Mouse (Mus musculus): ENCODE data around the gene Ccdc12. TPM values are rescaled to one million over a fixed set of nuclear protein-coding genes. Genes with fewer than 3 reads are reported as not detected.

Gene Ccdc12
- polyA plus RNA-seq, 1 experiment from 2014 or later, result 106 TPM

DNA sequence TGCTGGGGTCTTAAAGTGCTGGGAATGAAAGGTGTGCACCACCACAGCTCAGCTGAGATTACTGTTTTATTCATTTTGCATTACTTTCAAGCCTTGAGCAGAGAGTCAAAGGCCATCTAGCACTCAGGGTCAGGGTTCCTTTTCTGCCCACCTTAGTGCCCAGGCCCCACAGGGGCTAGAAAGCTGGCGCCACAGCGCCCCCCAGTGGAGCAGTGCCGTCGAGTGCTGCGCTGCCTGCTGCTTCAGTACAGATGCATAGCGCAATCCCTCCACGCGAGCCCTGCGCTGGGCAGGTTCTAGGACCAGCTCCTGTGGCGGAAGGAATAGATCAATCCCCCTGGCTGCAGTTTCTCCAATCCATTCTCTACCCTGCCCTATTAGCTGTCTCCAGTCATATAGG, 25.1 kb upstream of the Ccdc12 start:
- Histone ChIP-seq H3K27me3 (peaks cover 62% of the 10 kb centered on the region), H3K4me2 (replicated peaks) (peak overlapping the region; percentile 63)
- ATAC-seq (ENCODE audit: low FRiP score, low read depth), result no peak

DNA sequence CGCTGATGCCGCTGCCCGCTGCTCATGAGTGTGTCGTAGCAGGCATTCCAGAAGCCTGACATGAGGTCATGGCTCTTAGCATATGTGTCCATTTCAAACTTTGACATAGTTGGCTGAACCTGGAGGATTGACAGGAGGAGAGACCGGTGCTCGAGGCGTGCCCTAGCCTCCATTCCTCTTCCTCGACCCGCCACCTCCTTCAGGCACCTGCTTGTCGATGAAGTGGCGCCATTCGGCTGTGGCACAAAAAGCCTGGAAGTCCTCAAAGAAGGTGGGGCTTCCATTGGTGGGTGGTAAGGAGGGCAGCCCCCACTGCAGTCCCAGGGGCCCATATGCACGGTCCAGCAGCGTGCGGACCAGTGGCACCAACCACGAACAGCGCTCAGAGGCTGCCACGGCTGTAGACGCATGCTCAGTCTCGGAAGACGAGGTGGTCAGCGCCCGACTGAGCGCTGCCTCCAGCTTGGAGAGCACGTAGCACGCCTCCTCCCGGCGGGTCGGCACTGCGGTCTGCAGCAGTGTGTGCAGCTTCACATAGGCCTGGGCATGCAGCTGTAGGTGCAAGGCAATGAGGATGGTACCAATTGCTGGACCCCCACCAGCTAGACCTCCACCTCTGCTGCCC, 24.5 kb upstream of the Ccdc12 start:
- ATAC-seq (ENCODE audit: low FRiP score, low read depth), result no peak; the same call in 1 of the 2 replicates
- Histone ChIP-seq H3K36me3 (no peaks in the 10 kb centered on the region), H3K9me3 (no peaks in the 10 kb centered on the region), H3K4me2 (replicated peaks) (peak overlapping the region; percentile 63), H3K4me1 (0 out of 2 replicates have a peak, but pooled peaks cover 11% of the 10 kb centered on the region), H3K9ac (no peak overlapping the region), H3K27ac (no peak overlapping the region), H3K4me3 (peak overlapping the region; percentile 35), H3K27me3 (peaks cover 65% of the 10 kb centered on the region)
- WGBS, result 8% methylated on average over 30 of the region's 30 CpGs

More for the DNA sequence above, 25.1 kb upstream of the Ccdc12 start:
- Histone ChIP-seq H3K9me3 (no peaks in the 10 kb centered on the region), H3K9ac (peak overlapping the region; percentile 39; the same call in 1 of the 2 replicates), H3K4me3 (peak overlapping the region; percentile 35), H3K27ac (no peak overlapping the region), H3K4me1 (0 out of 2 replicates have a peak, but pooled peaks cover 11% of the 10 kb centered on the region), H3K36me3 (no peaks in the 10 kb centered on the region)
- 14% methylated on average over 10 of the region's 10 CpGs for WGBS

DNA sequence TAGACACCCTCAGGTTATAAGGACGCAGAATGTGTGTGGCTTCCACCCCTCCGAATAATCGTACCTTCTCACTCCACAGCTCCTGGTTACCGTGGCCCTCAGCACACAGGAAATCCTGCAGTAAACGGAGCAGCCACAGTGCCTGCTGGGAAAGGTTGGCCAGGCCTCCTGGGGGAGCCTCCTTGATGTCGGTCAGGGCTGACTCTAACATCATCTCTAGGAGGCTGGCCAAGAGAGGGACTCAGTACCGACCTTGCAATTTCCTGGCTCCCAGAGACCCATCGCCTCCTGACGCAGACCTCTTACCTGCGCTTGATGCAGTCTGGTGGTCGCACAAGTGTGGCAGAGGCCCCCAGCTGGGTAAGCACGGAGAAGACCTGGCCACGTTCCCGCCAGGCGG, 23.6 kb upstream of the Ccdc12 start:
- Histone ChIP-seq H3K9ac (no peak overlapping the region), H3K27ac (no peak overlapping the region), H3K36me3 (no peaks in the 10 kb centered on the region), H3K9me3 (no peaks in the 10 kb centered on the region), H3K27me3 (peaks cover 65% of the 10 kb centered on the region), H3K4me2 (replicated peaks) (no peak overlapping the region), H3K4me3 (no peak overlapping the region), H3K4me1 (0 out of 2 replicates have a peak, but pooled peaks cover 11% of the 10 kb centered on the region)
- ATAC-seq (ENCODE audit: low FRiP score, low read depth), result no peak
- WGBS, result 77% methylated on average over 15 of the region's 15 CpGs

DNA sequence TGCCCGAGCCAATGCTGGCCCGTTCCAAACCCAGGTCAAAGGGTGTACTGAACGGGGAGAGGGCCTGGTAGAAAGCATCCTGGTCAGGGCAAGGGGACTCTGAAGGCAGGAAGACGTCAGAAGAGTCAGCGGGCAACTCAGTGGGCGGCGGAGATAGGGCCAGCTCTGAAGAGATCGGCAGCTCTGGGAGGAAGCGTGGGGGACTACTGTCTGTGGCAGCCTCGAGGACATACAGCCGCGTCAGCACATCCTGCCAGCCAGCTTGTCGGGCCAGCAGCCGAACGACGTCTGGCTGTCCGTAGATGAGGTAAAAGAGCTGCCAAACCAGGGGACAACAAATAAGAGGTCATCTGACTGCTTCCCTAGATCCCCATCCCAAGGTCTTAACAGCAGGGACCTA, 22.4 kb upstream of the Ccdc12 start:
- Histone ChIP-seq H3K4me1 (0 out of 2 replicates have a peak, but pooled peaks cover 11% of the 10 kb centered on the region), H3K27me3 (peaks cover 65% of the 10 kb centered on the region), H3K27ac (no peak overlapping the region), H3K9me3 (no peaks in the 10 kb centered on the region), H3K4me3 (no peak overlapping the region), H3K4me2 (replicated peaks) (no peak overlapping the region), H3K36me3 (no peaks in the 10 kb centered on the region), H3K9ac (no peak overlapping the region)
- ATAC-seq (ENCODE audit: low FRiP score, low read depth), result no peak
- WGBS, result 76% methylated on average over 17 of the region's 17 CpGs

DNA sequence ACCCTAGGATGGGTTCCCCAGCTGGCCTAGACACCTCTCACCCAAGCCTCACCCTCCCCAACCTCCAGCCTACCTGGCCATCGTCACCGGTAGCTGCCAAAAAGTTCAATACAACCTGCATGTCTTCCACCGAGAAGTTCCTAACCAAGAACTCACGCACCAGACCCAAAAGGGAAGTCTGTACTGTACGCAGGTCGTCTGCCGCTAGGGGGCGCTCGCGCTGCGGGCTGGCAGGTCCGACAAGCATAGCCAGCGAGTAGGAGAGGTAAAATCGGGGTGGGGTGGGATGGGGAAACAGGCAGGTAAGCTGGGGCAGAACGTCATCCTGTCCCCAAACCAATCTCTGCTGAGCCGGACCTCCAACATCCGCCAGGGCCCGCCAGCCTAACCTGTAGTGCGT, 21.1 kb upstream of the Ccdc12 start:
- Histone ChIP-seq H3K4me2 (replicated peaks) (peak overlapping the region; percentile 23; the same call in 1 of the 2 replicates), H3K27ac (no peak overlapping the region), H3K36me3 (no peaks in the 10 kb centered on the region), H3K4me3 (no peak overlapping the region), H3K4me1 (0 out of 2 replicates have a peak, but pooled peaks cover 11% of the 10 kb centered on the region), H3K9me3 (no peaks in the 10 kb centered on the region), H3K9ac (no peak overlapping the region), H3K27me3 (peaks cover 60% of the 10 kb centered on the region)
- ATAC-seq (ENCODE audit: low FRiP score, low read depth), result no peak
- WGBS, result 9% methylated on average over 19 of the region's 19 CpGs

DNA sequence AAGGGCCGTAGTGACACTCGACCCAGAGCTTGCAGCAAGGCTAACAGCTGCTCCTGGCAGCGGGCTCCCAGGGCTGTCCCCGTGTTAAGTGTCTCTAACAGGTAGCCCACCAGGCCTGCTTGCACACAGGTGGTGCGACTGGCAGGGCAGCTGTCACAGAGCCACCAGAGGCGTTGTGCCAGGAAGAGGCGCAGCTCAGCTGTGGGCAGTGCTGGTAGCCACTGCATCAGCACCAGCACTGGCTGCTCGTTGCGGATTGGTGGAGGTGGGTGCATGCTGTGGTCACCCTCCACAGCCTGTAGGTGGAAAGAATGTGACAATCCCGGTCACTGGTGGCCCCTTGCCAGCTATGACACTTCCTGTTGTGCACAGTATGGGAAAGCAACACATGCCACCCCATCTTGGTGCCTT, 17.7 kb upstream of the Ccdc12 start:
- H3K9me3 ChIP-seq, result no peaks in the 10 kb centered on the region
- ATAC-seq (ENCODE audit: low FRiP score, low read depth), result no peak
- H3K4me3 ChIP-seq, result no peak overlapping the region
- H3K27ac ChIP-seq, result no peak overlapping the region
- WGBS, result 76% methylated on average over 10 of the region's 10 CpGs
- no peaks in the 10 kb centered on the region for H3K36me3 ChIP-seq
- peaks cover 26% of the 10 kb centered on the region for H3K27me3 ChIP-seq
- H3K9ac ChIP-seq, result no peak overlapping the region
- no peak overlapping the region for H3K4me2 ChIP-seq (replicated peaks)
- H3K4me1 ChIP-seq, result 0 out of 2 replicates have a peak, but pooled peaks cover 3% of the 10 kb centered on the region

DNA sequence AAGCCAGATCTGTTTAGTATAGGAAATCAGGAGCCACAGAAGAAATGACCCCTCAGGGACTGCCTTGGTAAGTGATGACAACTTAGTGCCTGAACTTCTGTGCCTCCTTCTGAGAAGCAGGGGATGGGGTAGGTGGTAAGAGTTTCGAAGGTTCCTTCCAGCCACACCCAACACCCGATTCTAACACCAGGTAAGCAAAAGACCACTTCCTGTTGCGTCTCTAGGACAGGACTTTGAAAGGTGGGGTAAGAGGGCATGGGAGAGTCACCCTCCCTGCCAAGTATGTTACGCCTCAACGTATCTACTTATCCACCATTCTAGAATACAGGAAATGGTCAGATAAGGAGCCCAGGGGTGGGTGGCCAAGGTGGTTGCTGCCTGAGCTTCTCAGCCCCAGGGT, 15.3 kb upstream of the Ccdc12 start:
- ATAC-seq (ENCODE audit: low FRiP score, low read depth), result no peak
- Histone ChIP-seq H3K4me3 (no peak overlapping the region), H3K27ac (no peak overlapping the region), H3K36me3 (no peaks in the 10 kb centered on the region), H3K9ac (no peak overlapping the region), H3K27me3 (peaks cover 5% of the 10 kb centered on the region; the same call in 1 of the 2 replicates), H3K4me1 (no peaks in the 10 kb centered on the region), H3K9me3 (no peaks in the 10 kb centered on the region), H3K4me2 (replicated peaks) (no peak overlapping the region)
- WGBS, result 81% methylated on average over 5 of the region's 5 CpGs

DNA sequence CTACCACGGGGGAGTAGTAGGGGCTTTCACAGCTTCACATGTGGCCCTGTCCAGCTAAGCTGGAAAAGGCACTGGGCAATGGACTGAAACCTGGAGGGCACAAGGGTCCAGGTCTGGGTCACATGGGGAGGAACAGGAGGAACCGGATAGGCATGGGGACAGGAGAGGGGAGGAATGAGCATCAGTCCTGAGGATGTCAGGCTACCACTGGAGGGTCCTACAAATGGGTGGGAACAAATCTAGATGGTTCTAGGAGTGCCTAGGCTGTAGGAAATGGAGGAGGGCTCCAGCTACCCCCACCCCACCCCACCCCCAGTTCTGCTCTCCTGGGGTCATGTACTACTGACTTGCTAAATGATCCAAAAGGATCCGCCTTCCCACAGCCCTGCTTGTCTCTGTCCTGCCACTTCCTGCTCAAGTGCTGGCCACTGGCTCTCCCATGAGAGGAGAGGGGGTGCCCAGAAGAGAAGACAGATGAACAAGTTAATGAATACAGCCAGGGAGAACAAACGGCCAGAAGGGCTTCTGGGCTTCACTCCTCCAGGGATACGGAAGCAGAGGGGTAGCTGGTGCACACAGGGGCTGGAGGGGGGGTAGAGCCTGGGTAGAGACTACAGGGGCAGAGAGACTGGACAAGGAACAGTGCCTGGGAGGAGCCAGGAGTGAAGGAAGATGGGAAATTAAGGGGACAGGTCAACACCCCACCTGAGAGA, 13.3 kb upstream of the Ccdc12 start:
- Histone ChIP-seq H3K4me1 (no peaks in the 10 kb centered on the region), H3K27me3 (no peaks in the 10 kb centered on the region), H3K4me3 (no peak overlapping the region), H3K36me3 (no peaks in the 10 kb centered on the region), H3K4me2 (replicated peaks) (no peak overlapping the region), H3K27ac (no peak overlapping the region), H3K9ac (no peak overlapping the region), H3K9me3 (no peaks in the 10 kb centered on the region)
- ATAC-seq (ENCODE audit: low FRiP score, low read depth), result no peak
- WGBS, result 47% methylated on average over 5 of the region's 5 CpGs

DNA sequence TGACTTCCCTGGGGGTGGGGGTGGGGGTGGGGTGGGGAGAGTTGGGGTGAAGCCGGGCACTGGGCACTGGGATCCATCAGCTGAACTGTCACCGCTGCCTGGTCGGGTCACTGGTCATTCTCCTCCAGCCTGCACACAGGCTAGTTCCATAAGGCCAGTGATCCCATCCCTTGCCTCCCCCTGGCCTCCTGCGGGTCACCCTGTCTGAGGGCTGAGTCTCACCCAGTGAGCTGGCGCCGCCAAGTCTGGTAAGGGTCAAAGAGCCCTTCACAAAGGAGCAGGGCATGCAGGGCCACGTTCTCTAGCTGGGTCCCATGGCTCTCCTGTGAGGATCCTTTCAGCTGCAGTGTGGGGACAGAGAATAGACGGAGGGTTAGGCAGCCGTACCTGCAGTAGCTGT, 12.5 kb upstream of the Ccdc12 start:
- no peak for ATAC-seq (ENCODE audit: low FRiP score, low read depth)
- Histone ChIP-seq H3K27ac (no peak overlapping the region), H3K4me2 (replicated peaks) (no peak overlapping the region), H3K9me3 (no peaks in the 10 kb centered on the region), H3K4me1 (no peaks in the 10 kb centered on the region), H3K9ac (no peak overlapping the region), H3K4me3 (no peak overlapping the region), H3K36me3 (no peaks in the 10 kb centered on the region), H3K27me3 (no peaks in the 10 kb centered on the region)
- WGBS, result 57% methylated on average over 9 of the region's 9 CpGs

DNA sequence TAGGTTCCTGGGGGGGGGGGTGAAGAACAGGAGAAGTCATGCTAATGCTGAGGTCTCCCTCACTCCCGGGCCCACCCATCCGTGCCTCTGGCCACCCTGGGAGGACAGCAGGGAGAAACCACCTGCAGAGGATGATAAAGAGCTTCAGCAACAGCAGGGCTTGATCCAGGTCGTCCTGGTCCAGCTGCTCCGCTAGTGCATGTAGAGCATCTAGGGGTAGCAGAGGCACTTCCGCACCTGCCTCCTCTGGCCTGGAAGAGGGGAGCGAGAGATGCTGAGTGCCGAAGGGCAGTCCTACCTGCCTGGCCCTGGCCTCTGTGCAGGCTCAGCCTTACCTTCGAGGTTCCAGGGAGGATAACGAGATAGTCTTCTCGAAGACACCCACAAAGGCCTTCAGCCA, 12.0 kb upstream of the Ccdc12 start:
- Histone ChIP-seq H3K36me3 (no peaks in the 10 kb centered on the region), H3K27ac (no peak overlapping the region), H3K4me3 (no peak overlapping the region), H3K27me3 (no peaks in the 10 kb centered on the region), H3K9ac (no peak overlapping the region), H3K9me3 (no peaks in the 10 kb centered on the region), H3K4me1 (no peaks in the 10 kb centered on the region), H3K4me2 (replicated peaks) (no peak overlapping the region)
- 83% methylated on average over 10 of the region's 10 CpGs for WGBS
- no peak for ATAC-seq (ENCODE audit: low FRiP score, low read depth)

DNA sequence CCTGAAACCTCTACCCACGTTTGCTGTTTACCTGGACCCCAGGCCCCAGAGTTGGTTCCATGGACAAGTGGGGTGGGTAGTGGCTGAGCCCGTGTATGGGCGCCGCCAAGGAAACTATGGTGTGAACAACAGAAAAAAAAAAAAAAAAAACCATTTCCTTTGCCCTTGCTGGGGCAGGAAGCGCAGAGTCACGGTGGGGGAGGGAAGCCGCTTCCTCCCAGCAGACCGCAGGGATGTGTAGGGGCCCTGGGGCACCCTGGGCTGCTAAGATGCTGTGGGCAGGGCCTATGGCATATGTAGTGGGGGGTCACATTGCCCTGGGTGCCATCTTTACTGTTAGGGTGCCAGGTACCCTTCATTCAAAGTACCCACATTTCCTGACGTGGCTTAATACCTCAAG, 11.1 kb upstream of the Ccdc12 start:
- Histone ChIP-seq H3K9me3 (no peaks in the 10 kb centered on the region), H3K36me3 (no peaks in the 10 kb centered on the region), H3K4me2 (replicated peaks) (no peak overlapping the region), H3K4me3 (no peak overlapping the region), H3K4me1 (no peaks in the 10 kb centered on the region), H3K9ac (no peak overlapping the region), H3K27ac (no peak overlapping the region), H3K27me3 (peaks cover 5% of the 10 kb centered on the region; the same call in 1 of the 2 replicates)
- ATAC-seq (ENCODE audit: low FRiP score, low read depth), result no peak
- 70% methylated on average over 8 of the region's 9 CpGs for WGBS

DNA sequence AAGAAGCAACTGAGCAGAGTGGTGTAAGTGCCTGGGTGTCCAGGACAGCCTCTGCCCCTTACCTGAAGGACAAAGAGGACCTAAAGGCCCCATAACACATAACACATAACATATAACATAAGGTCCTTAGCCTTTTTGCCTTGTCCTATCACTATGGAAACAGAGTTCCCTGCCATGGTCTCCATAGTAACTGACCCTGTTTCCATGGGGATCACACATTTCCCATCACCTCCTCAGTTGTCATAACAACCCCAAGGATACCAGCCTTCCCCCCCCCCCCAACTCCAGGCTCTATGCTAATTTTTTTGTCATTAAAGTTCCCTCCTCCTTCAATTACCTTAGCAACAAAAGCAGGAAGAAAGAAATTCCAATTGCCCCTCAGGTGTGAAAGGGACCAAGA, 6.5 kb upstream of the Ccdc12 start:
- Histone ChIP-seq H3K4me3 (no peak overlapping the region), H3K4me2 (replicated peaks) (no peak overlapping the region), H3K36me3 (no peaks in the 10 kb centered on the region), H3K9me3 (no peaks in the 10 kb centered on the region), H3K27ac (no peak overlapping the region), H3K27me3 (peaks cover 50% of the 10 kb centered on the region), H3K9ac (no peak overlapping the region), H3K4me1 (peaks cover 25% of the 10 kb centered on the region)
- no peak for ATAC-seq (ENCODE audit: low FRiP score, low read depth)
